Mouse (Mus musculus) CH12.LX (cell line): ENCODE measurements around the gene Olfml2b. TPM values are rescaled to one million over a fixed set of nuclear protein-coding genes. Genes with fewer than 3 reads are reported as not detected.

Experiments used
- DNase-seq: peaks from one replicate; pipeline ENCODE4 v3.0.0-alpha.2; 2013; ENCODE audit errors: extremely low read depth
- H3K27ac ChIP-seq: 2 replicates; pipeline ENCODE4 v1.5.1; 2012; ENCODE audit warnings: low read depth, mild to moderate bottlenecking, control low read depth, moderate library complexity; ENCODE audit not compliant: insufficient read depth
- H3K27me3 ChIP-seq: replicated peaks from 2 replicates; pipeline ENCODE3; 2012; ENCODE audit warnings: inconsistent platforms
- H3K36me3 ChIP-seq, 2 experiments: replicated peaks in 1 of 2; 2 replicates each; pipeline versions ENCODE3 to v1.6.1; 2012; ENCODE audit warnings: inconsistent platforms in 1 of 2, low read length in 1 of 2, mild to moderate bottlenecking in 1 of 2, mixed read lengths in 1 of 2, moderate library complexity in 1 of 2; ENCODE audit not compliant: control insufficient read depth in 1 of 2, insufficient read depth in 1 of 2
- H3K4me1 ChIP-seq, 2 experiments: 2 replicates each; pipeline ENCODE4 v1.6.1; 2012; ENCODE audit warnings: inconsistent platforms in 1 of 2, moderate library complexity in 1 of 2; ENCODE audit not compliant: insufficient read depth in 2 of 2, control insufficient read depth in 1 of 2
- H3K4me2 ChIP-seq: 2 replicates; pipeline ENCODE4 v1.6.1; 2012; ENCODE audit warnings: low read depth, mild to moderate bottlenecking, control low read depth; ENCODE audit not compliant: poor library complexity, insufficient read depth, severe bottlenecking
- H3K4me3 ChIP-seq, 3 experiments: fragments of 150-350 bp in 1 of 3; sonication (generic) in 1 of 3; replicated peaks in 1 of 3; 2 replicates each; pipeline versions ENCODE3 to v1.5.1; 2011 to 2012; ENCODE audit warnings: low read depth in 2 of 3, low read length in 2 of 3, mild to moderate bottlenecking in 2 of 3, moderate library complexity in 2 of 3, control low read depth in 1 of 3, improper control_type of control experiment in 1 of 3, inconsistent platforms in 1 of 3, mixed read lengths in 1 of 3; ENCODE audit not compliant: poor library complexity in 1 of 3
- H3K79me2 ChIP-seq: replicated peaks from 2 replicates; pipeline ENCODE4 v1.6.1; 2012; ENCODE audit warnings: mild to moderate bottlenecking, moderate library complexity; ENCODE audit not compliant: control insufficient read depth, poor library complexity, insufficient read depth, severe bottlenecking; ENCODE audit errors: extremely low read depth
- H3K9ac ChIP-seq: 2 replicates; pipeline ENCODE4 v1.6.1; 2012; ENCODE audit warnings: low read depth, mild to moderate bottlenecking, control low read depth, moderate library complexity; ENCODE audit not compliant: insufficient read depth
- H3K9me3 ChIP-seq: replicated peaks from 2 replicates; pipeline ENCODE3; 2012; ENCODE audit warnings: low read length, inconsistent platforms, mixed read lengths
- BHLHE40 ChIP-seq: IDR thresholded peaks from 2 replicates; pipeline ENCODE4 v1.6.1; 2011; ENCODE audit warnings: mild to moderate bottlenecking, low read depth, low read length, improper control_type of control experiment
- CHD2 ChIP-seq: IDR thresholded peaks from 2 replicates; pipeline ENCODE4 v1.6.1; 2011; ENCODE audit warnings: low read length, improper control_type of control experiment
- CTCF ChIP-seq, 2 experiments: IDR thresholded peaks in 1 of 2; conservative IDR thresholded peaks in 1 of 2; 2 replicates each; pipeline ENCODE4 v1.5.1; 2011 to 2012; ENCODE audit warnings: low read depth in 2 of 2, low read length in 2 of 2, improper control_type of control experiment in 1 of 2, inconsistent platforms in 1 of 2, mild to moderate bottlenecking in 1 of 2, moderate library complexity in 1 of 2
- E2F4 ChIP-seq: IDR thresholded peaks from 2 replicates; pipeline ENCODE4 v1.6.1; 2011; ENCODE audit warnings: low read depth, low read length, improper control_type of control experiment; ENCODE audit not compliant: insufficient replicate concordance
- ELF1 ChIP-seq: IDR thresholded peaks from 2 replicates; pipeline ENCODE4 v1.6.1; 2014; ENCODE audit warnings: low read depth, mild to moderate bottlenecking, inconsistent platforms, low read length, improper control_type of control experiment
- EP300 ChIP-seq: IDR thresholded peaks from 2 replicates; pipeline ENCODE4 v1.6.1; 2011; ENCODE audit warnings: low read length, improper control_type of control experiment
- ETS1 ChIP-seq: conservative IDR thresholded peaks from 2 replicates; pipeline ENCODE4 v1.6.1; 2012; ENCODE audit warnings: low read depth, mild to moderate bottlenecking, inconsistent platforms, low read length, improper control_type of control experiment, moderate library complexity
- GABPA ChIP-seq: IDR thresholded peaks from 2 replicates; pipeline ENCODE4 v1.6.1; 2012; ENCODE audit warnings: low read depth, low read length, improper control_type of control experiment, inconsistent platforms; ENCODE audit not compliant: insufficient replicate concordance
- HCFC1 ChIP-seq: IDR thresholded peaks from 2 replicates; pipeline ENCODE4 v1.6.1; 2012; ENCODE audit warnings: low read depth, mild to moderate bottlenecking, inconsistent platforms, low read length, improper control_type of control experiment
- IRF4 ChIP-seq: IDR thresholded peaks from 2 replicates; pipeline ENCODE4 v1.6.1; 2014; ENCODE audit warnings: low read depth, mild to moderate bottlenecking, inconsistent platforms, low read length, improper control_type of control experiment
- JUN ChIP-seq: IDR thresholded peaks from 2 replicates; pipeline ENCODE4 v1.6.1; 2011; ENCODE audit warnings: low read depth, mild to moderate bottlenecking, low read length, improper control_type of control experiment, moderate library complexity; ENCODE audit not compliant: insufficient read depth
- JUND ChIP-seq: conservative IDR thresholded peaks from 2 replicates; pipeline ENCODE4 v1.6.1; 2011; ENCODE audit warnings: low read depth, low read length, improper control_type of control experiment
- KAT2A ChIP-seq: IDR thresholded peaks from 2 replicates; pipeline ENCODE4 v1.6.1; 2012; ENCODE audit warnings: low read length, improper control_type of control experiment, inconsistent platforms; ENCODE audit not compliant: insufficient replicate concordance
- MAX ChIP-seq: IDR thresholded peaks from 2 replicates; pipeline ENCODE4 v1.6.1; 2011; ENCODE audit warnings: low read length, improper control_type of control experiment
- MAZ ChIP-seq: IDR thresholded peaks from 2 replicates; pipeline ENCODE4 v1.6.1; 2012; ENCODE audit warnings: low read depth, mild to moderate bottlenecking, inconsistent platforms, low read length, improper control_type of control experiment, moderate library complexity
- MEF2A ChIP-seq: IDR thresholded peaks from 2 replicates; pipeline ENCODE4 v1.6.1; 2014; ENCODE audit warnings: low read depth, mild to moderate bottlenecking, inconsistent platforms, low read length, improper control_type of control experiment, borderline replicate concordance
- MXI1 ChIP-seq: IDR thresholded peaks from 2 replicates; pipeline ENCODE4 v1.6.1; 2011; ENCODE audit warnings: mild to moderate bottlenecking, low read depth, low read length, improper control_type of control experiment
- MYC ChIP-seq: IDR thresholded peaks from 2 replicates; pipeline ENCODE4 v1.6.1; 2011; ENCODE audit warnings: low read depth, mild to moderate bottlenecking, improper control_type of control experiment, low read length
- POLR2AphosphoS2 ChIP-seq: IDR thresholded peaks from 2 replicates; pipeline ENCODE4 v1.6.1; 2011; ENCODE audit warnings: low read depth, low read length, improper control_type of control experiment
- RAD21 ChIP-seq: IDR thresholded peaks from 2 replicates; pipeline ENCODE4 v1.6.1; 2011; ENCODE audit warnings: low read depth, mild to moderate bottlenecking, low read length, improper control_type of control experiment, moderate library complexity
- SIN3A ChIP-seq: IDR thresholded peaks from 2 replicates; pipeline ENCODE4 v1.6.1; 2012; ENCODE audit warnings: low read length, improper control_type of control experiment, inconsistent platforms
- UBTF ChIP-seq: IDR thresholded peaks from 2 replicates; pipeline ENCODE4 v1.6.1; 2012; ENCODE audit warnings: low read depth, mild to moderate bottlenecking, inconsistent platforms, low read length, improper control_type of control experiment, moderate library complexity
- ZC3H11A ChIP-seq: IDR thresholded peaks from 2 replicates; pipeline ENCODE4 v1.6.1; 2012; ENCODE audit warnings: low read depth, mild to moderate bottlenecking, inconsistent platforms, low read length, improper control_type of control experiment
- ZMIZ1 ChIP-seq: IDR thresholded peaks from 2 replicates; pipeline ENCODE4 v1.6.1; 2012; ENCODE audit warnings: low read depth, mild to moderate bottlenecking, inconsistent platforms, low read length, improper control_type of control experiment
- dilution Hi-C: fragments of 300-500 bp; cut with MboI; formaldehyde crosslinking; loops from 2 replicates; pipeline ENCODE4 v1.14.3; 2020; ENCODE audit warnings: low sequenced_read_pairs; ENCODE audit not compliant: extremely low pct_unique_long_range_greater_than_20kb, extremely low pct_ligation_motif_present
- in situ Hi-C: fragments of 300-500 bp; cut with MboI; formaldehyde crosslinking; loops from 3 replicates; pipeline ENCODE4 v1.14.3; 2019; ENCODE audit warnings: low sequenced_read_pairs, low pct_ligation_motif_present, low pct_unique_long_range_greater_than_20kb, mixed read lengths
- polyA plus RNA-seq: library from polyadenylated mRNA; unstranded; fragments of >175 nt; gene quantifications from 2 replicates; pipeline ENCODE4 v1.2.1, GENCODE M21; 2012; ENCODE audit warnings: low read depth; ENCODE audit not compliant: insufficient read length
- total RNA-seq, 2 experiments: library from RNA; depleted of rRNA; stranded (reverse); fragments of 300-350 nt in 1 of 2; fragments of >200 nt in 1 of 2; gene quantifications; 2 replicates each; pipeline ENCODE4 v1.2.3; 2012 to 2014

Olfml2b gene
- total and polyA plus RNA-seq, 3 experiments = 0.34 to 1.0 (median 0.35) TPM

DNA sequence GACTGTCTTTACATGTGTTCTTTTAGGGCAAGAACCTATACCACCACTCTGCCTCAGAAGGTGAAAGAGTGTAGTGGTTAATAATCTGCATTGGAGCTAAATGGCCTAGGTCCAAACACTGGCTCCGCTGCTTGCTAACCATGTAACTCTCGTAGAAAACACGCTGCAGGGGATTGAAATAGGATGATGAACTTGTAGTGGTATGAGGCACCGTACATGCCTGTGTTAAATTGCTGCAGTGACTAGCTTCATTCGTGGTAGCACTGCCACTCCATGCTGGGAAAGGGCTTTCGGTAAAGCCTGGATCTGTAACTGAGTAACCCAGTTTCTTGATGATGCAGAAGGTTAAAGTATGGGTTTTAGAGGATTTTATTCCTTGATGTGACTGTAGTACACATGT, 59.8 kb downstream of the Olfml2b start:
- Histone ChIP-seq H3K79me2 (no peaks in the 10 kb centered on the region), H3K27me3 (no peaks in the 10 kb centered on the region), H3K9ac (no peak overlapping the region), H3K27ac (no peak overlapping the region), H3K9me3 (no peaks in the 10 kb centered on the region), H3K36me3 (peaks cover 20 to 37% of the 10 kb centered on the region in 2 experiments), H3K4me1 (peaks cover 37 to 93% of the 10 kb centered on the region in 2 experiments), H3K4me3 (no peak overlapping the region), H3K4me2 (no peak overlapping the region)
- dilution Hi-C loops = no loop called here
- TF ChIP-seq CHD2 (no peak), EP300 (no peak), MAZ (no peak), MXI1 (no peak), MYC (no peak), KAT2A (no peak), BHLHE40 (no peak), E2F4 (no peak), IRF4 (no peak), ZMIZ1 (no peak), JUND (no peak), ETS1 (no peak), ELF1 (no peak), MAX (no peak), ZC3H11A (no peak), HCFC1 (no peak), UBTF (no peak), CTCF (conservative IDR thresholded peaks at IDR 0.05 in 1 of 2, IDR thresholded peaks at IDR 0.05 in 1 of 2; ENCODE audit: low read depth in 2 of 2, low read length in 2 of 2) (no peak), JUN (no peak), RAD21 (no peak)
- no peak for DNase-seq
- in situ Hi-C loops = no loop called here

DNA sequence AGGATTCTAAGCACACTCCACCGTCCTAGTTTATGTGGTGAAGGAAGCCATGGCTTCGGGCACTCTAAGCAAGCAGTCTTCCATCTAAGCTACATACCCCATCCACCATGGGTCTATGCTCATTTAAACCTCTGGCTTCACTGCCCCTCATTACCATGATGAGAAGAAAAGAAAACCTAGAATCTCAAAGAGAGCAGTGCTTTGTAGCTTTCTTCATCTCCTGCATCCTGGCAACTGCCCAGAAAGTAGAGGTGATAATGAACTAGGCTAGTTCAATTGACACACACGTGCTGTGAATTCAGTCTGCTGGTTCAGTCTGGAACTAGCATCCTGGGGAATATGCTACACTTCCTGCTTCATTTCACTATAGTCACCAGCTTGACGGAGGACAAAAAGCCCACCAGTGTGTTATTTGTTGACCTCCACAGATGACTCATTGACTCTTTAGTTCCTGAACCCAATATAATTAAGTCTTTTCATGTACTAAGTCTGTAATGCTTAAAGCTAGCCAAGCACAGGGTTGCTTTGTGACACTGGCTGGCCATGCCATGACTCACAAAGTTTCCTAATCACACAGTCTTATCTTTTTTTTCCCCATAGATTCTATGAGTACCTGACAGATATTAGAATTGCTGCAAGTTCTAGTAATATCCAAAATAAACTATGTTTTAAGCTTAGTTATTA, 60.7 kb downstream of the Olfml2b start:
- DNase-seq = no peak
- H3K9me3 ChIP-seq = no peaks in the 10 kb centered on the region
- no peak for TF ChIP-seq KAT2A
- TF ChIP-seq SIN3A = no peak
- no peak for TF ChIP-seq GABPA
- TF ChIP-seq CHD2 = no peak
- no peak for TF ChIP-seq EP300
- TF ChIP-seq E2F4 = no peak
- no peak for TF ChIP-seq RAD21
- no peak for TF ChIP-seq ETS1
- TF ChIP-seq POLR2AphosphoS2 = no peak
- TF ChIP-seq MAZ = no peak
- TF ChIP-seq JUN = no peak
- TF ChIP-seq HCFC1 = no peak
- no peak for TF ChIP-seq MEF2A
- TF ChIP-seq IRF4 = no peak
- TF ChIP-seq BHLHE40 = no peak
- H3K4me3 ChIP-seq = no peak overlapping the region
- dilution Hi-C loops = no loop called here
- H3K79me2 ChIP-seq = peaks cover 2% of the 10 kb centered on the region; the same call in 1 of the 2 replicates
- no peak overlapping the region for H3K27ac ChIP-seq
- in situ Hi-C loops = no loop called here
- no peak overlapping the region for H3K4me2 ChIP-seq
- H3K36me3 ChIP-seq = peaks cover 20 to 38% of the 10 kb centered on the region in 2 experiments
- H3K9ac ChIP-seq = no peak overlapping the region
- H3K27me3 ChIP-seq = no peaks in the 10 kb centered on the region
- peaks cover 36 to 95% of the 10 kb centered on the region in 2 experiments for H3K4me1 ChIP-seq
